Mouse (Mus musculus) ovary, postnatal 36 days (tissue): Measurements from ENCODE around the gene Efna1.
A peak's percentile ranks its signal among the peaks of the same experiment; 100 is the strongest.

Source experiments
- DNase-seq: peaks from one replicate; pipeline ENCODE4 v3.0.0; 2022; ENCODE audit warnings: low spot score, mixed read lengths

The Efna1 gene

DNA sequence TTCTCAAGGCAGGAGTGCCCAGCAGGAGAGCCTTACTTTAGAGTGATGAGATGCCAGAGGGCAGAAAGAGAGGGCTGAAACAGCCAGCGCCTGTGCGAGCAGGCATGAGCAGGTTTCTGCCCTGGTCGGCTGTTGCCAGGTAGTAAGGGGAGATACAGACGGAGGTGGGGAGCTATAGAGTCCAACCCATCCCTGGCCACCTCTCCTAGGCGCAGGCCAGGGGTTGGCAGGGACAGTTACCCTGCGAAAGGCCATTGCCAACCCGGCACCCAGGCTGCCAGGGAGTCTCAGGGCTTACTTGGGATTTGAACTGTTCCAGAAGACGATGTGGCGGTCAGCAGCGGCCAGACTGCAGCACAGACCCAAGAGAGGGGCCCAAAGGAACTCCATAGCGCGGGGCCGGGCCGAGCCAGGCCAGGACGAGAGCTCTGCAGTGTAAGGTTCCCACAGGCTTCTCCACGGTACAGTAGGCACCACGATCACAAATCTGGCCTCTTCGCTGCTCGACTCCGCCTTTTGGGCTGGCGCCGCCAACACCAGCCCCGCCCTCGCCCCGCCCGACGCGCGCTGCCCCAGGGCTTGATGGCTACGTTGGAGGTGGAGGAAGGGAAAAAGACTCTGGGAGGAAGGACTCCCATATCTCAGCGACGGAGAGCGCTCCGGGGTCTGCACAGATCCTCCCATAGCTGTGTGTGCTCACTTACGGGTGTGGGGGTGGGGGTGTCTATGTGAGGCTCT is 1.6 kb downstream of the Efna1 start:
- DNase-seq, result peak; percentile 84

DNA sequence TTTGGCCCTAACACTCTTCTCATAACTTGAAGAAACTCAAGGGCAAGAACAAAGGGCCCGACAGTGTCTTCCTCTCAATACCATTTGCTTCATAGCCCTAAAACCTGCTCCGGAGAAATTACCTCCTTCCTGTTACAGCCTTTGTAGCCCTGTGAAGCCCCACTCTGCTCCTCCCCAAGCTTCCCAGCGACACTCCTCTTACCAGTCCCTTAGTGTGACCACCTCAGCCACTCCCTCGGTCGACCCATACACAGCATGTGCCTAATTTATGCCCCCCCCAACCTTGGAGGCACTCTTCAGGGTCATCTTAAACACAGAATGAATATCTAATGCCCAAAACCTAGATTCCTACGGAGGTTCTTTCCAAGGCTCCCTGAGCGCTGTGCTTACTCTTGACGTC is 2.3 kb downstream of the Efna1 start:
- no peak for DNase-seq

DNA sequence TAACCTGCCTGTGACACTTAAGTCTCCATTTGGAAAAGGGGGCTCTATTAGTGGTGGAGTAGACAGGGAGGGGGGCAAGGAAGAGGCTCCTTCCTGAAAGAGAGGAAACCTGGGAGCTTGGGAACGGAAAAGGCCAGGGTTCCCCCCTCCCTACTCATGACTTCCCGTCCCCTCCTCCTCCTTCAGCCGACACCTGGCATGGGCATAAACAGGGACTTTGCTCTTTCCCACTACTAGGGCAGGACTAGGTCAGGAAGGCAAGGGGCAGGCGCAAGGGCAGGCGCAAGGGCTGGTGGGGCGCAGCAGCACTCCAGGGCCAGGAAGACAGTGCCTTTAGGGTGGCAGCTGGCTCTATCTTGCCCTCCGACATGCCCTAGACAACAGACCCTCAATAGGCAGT is 2.8 kb downstream of the Efna1 start:
- peak; percentile 24 for DNase-seq

DNA sequence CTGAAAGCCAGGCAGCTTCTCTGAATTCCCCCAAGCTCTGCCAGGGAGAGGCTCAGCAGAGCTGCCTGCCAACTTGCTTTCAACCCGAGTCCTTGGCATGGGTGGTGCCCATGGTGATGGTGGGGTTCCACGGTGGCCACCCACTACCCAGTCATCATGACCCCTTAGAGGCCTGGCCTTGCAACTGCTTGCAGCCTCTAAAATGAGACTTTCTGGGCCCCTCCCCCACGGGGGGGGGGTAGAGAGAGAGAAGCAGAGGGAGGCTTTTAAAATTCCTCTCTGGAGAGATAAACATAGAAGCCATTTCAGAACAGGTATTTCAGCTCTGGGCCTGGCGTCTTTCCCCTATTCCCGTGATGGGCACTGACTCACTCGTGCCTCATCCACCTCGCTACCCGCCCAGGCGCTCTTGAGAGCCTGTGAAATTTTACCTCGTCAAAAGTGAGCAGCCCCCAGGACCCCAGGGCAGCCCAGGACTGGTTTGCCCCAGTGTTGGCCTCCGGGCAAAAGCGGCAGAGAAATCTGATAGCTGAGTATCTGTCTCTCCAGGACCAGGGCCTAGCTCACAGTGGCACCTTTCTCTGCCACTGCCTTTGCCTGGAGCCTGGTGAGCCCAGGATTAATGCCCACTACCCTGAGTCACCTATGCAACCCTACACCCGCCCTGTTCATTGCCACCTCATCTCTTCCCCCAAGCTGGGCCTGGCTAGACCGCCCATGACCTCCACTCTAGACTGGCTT is 3.5 kb downstream of the Efna1 start:
- peak; percentile 27 for DNase-seq

DNA sequence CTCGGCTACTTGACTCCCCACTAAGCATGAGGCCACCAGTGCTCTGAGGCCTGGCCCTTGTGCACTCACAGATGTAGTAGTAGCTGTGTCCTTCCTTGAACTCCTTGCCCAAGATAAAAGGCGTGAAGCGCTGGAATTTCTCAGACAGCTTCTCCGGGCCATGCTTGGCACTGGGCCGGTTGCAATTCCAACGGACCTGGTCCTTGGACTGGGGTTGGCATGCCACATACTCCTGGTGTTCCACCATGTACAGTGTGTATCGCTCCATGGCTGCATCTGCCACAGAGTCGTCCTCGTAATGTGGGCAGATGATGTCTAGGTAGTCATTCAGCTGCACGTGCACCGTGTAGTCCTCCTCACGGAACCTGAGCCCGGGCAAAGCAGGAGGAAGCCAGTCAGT is 4.9 kb downstream of the Efna1 start:
- peak; percentile 37 for DNase-seq

DNA sequence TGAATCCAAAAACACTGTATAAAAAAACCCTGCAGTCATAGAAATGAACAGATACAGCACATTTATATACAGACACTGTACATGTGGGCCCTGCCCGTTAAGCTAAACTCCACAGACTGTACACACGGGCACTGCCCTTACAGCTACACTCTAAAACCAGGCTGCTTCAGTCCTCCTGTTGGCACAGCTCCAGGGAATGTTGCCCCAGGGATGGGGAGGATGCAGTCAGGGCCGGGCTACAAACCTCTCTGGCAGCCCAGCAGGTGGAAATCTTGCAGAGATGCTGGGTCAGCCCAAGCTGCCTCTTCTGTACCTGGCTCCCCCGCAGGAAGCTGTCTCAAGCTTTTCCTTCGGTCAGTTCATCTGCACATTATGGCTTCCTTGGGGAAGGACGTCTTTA is 9.2 kb downstream of the Efna1 start:
- DNase-seq, result no peak

DNA sequence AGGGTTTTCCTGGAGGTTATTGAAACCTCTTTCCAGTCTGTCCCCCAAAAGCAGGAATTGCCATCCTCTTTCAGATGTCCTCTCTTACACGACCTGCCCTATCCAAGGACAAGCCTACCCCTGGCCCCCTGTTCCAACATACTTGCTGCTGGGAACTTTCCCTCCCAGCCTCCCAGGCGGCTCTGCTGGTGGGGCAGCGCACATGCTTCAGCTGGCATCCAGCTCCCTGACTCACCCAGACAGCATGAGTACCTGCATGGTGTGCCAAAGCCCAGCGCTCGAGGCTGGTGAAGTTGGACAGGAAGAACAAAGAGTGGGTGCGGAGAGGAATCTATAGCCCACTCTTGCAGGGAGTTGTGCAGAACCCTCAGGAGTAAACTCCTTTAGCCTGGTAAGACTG is 10.1 kb downstream of the Efna1 start:
- peak; percentile 53 for DNase-seq

DNA sequence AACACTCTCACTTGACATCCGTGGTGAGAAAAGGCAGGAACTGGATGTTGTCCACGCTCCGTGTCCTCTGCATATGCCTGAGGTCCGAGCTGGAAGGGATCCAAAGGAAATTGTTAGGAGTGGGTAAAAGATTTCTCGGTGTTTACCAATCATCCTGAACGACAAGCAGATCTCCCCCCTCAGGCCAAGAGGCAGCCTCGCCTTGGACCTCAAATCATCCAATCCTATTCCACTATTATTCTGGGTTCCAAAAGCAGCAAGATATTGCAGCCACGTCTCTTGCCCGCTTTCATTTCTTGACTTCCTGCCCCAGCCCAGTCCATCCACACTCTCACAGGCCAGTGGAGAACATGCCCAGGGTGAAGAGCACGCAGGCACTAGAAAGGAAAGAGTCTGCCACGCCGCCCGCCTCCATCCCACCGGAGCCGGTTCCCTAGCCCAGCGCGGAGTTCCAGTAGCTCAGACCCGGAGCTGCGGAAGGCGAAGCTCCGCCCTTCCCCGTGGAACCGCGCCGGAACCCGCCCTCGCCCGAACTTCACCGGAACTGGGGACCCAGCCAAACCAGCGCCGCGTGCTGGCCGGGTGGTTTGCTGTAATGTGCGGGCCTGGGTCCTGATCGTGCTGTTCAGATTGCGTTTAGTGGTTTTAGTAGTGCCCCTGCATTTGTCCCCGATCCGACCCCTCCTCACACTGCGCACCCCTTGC is 10.7 kb downstream of the Efna1 start, which contains the start of gene Slc50a1:
Gene Slc50a1 (minus strand): TSS at position 520 of the 705 bp plus-strand sequence.
- DNase-seq, result peak; percentile 88

DNA sequence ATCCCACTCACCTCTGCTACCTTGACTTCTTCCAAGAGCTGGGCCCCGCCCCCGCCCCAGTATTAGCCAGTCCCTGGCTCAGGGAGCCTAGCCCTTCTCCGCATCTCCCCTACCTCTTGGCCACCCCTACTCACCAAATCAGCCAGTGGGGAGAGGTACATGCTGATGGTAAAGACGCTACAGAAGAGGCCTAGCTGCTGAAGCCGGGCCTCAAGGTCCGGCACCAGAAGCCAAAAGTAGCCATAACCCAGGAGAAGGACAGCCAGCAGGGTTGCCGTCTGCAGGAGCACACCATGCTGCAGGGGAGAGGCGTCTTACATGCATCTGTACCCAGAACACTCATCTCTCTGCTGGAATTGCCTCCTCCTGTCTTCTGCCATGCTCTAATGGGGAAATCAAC is 12.0 kb downstream of the Efna1 start:
- no peak for DNase-seq

DNA sequence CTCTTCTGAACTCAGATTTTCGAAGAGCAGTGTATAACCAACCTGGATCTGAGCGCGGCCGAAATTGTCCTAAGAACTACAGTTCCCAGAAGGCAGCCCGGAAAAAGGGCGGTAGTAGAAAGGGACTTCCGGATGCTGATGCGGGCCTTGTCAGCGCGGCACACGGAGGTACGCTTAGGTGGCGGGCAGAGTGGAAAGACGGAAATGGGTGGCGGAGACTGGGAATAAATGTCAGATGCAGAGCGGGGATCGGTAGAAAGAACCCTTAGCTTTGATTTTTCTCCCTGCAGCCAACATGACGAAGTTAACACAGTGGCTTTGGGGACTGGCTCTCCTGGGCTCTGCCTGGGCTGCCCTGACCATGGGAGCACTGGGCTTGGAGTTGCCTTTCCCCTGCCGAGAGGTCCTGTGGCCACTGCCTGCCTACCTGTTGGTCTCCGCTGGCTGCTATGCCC is 14.5 kb downstream of the Efna1 start:
- peak; percentile 71 for DNase-seq

DNA sequence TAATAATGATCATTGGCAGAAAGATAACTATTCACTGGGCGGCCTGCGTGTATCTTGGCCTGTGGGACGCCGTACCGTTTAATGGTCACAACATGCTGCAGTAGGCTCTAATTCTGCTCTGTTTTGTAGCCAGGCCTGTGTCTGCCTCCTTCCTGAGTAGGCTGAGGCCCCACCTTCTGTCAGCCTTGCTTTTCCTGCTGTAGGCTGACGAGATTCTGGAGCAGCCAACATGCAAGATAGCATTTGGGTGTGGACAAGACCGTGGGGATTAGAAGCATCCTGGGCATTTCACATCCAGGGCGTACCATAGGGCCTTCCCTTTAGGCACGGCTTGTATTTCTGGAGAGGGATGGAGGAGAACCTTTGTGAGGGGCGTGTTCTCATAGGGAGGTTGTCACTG is 18.5 kb downstream of the Efna1 start:
- DNase-seq, result no peak

DNA sequence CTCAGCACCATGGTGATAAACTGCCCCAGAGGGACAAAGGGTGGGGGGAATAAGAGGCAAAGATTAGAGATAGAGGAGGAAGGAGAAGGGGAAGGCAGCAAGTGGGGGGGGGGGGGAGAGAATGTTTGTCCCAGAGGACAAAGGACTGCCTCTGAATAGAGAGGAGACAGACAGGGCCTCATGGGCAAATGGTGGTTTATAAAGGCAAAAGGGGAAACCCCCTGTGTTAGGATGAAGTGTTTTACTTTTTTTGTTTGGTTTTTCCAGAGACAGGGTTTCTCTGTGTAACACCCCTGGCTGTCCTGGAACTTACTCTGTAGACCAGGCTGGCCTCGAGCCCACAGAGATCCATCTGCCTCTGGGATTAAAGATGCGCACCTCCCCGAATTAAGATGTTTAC is 20.7 kb downstream of the Efna1 start:
- no peak for DNase-seq

DNA sequence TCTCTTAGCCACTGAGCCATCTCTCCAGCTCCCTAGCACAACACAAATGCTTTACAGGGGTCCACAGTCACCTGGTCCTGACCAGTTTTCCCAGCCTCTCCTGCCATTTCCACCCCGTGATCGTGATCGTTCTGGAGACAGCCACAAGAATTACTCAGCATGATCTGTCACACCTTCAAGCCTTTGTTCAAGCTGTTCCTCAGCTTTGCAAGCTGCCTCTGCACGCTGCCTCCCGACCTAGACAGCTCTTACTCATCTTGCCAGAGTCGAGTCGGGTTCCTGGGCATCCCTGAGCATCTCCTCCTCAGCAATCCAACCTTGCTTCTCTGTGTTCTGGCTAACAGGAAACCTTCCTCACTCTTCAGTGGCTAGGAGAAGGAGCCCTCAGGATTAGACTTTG is 21.9 kb downstream of the Efna1 start, which contains the start of gene Dpm3:
Gene Dpm3 (plus strand): TSS at position 283 of the 400 bp plus-strand sequence.
- no peak for DNase-seq

DNA sequence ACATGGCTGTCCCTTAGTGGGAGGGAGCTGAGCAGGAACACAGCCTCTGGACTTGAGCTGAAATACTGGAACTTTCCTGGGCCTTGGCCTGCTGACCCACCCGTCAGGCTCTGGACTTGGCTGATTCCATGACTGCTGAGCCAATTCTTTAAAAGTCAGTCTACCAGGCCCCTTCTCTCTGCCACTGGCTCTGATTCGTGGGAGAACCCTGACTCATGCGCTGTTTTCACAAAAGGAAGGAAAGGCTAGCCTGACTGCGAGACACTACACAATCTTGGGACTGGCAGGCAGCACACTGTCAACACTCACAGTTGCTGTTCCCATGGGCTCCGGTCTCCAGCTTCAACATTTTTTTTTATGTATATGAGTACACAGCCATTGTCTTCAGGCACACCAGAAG is 24.8 kb downstream of the Efna1 start:
- no peak for DNase-seq

DNA sequence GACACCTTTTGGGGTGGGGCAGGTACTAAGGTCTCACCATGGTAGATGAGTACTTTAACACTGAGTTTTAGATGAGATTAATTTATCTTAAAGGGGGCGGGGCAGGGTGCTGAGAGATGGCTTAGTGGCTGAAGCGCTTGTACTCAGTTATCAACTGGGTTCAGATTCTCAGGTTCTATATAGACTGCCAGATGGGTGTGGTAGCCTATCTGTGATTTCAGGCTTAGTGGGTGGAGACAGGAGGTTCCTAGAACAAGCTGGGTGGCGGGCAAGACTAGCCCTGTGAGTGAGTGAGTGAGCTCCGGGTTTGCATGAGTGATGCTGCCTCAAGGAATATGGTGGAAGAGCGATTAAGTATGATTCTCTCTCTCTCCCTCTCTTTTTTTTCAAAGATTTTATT is 25.9 kb downstream of the Efna1 start:
- DNase-seq, result no peak

DNA sequence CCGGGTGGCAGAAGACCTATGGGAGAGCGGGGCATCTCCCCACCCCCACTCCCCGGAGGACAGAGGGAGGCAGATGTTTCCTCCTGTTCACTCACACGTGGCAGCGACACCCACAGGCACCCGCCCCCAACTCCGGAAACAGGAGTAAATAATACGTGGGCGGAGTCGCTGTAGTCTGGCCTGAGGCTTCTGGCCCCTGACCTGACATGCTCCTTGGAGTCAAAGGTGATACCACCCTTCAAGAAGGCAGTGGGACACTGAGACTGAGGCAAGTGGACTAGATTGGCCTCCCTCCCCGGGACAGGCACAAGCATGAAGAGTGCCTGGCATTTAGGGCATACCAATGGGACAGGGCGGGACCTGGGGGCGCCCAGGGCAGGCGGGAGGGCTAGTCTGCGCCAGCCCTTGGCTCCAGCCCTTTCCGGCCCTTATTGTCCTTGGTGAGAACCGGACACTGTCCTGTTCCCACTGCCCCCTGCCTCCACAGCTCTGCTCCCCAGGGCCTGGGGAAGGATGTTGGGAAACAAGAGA is 29.5 kb downstream of the Efna1 start:
- no peak for DNase-seq

DNA sequence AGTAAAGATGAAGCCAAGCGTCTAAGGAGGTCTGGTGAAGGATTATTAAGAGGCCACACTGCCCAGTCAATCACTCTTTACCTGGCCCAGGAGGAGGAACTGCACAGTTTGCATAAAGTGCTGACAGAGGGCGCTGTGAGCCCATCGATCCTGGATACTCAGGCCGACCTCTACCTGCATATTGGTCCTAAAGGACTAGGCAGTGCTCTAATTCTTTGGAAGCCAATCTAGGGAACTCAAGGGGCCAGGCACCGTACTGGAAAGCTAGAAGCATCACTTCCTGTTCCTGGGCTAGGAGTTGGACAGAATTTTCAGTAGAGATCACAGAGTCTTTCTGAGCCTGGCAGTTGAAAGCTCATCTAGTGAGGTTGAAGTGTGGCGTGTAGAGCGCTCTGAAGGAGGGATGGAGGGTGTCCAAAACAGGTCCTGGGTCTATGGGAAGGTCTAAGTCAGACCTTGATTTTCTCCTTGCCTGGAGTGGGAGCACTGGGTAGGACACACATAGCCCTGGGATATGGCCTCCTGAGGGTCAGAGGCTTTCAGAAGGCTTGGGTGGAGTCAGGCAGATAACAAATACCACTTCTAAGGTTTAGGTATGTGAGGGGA is 30.4 kb downstream of the Efna1 start:
- peak; percentile 59 for DNase-seq

DNA sequence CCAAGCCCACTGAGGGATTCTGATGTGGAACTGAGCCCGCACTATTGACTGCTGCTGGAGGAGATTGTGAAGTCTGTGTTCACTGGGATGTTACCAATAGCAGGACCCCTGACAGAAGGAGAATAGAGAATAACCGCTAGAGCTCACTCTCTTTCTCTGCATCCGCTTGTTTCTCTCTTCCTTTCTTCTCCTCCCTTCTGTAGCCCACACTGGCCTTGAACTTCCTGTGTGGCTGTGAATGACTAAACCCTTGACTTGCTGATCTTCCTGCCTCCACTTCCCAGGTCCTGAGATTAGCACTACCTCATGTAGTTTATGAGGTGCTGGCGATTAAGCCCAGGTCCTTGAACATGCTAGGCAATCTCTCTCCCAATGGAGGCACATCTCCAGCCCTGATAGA is 33.5 kb downstream of the Efna1 start:
- no peak for DNase-seq

DNA sequence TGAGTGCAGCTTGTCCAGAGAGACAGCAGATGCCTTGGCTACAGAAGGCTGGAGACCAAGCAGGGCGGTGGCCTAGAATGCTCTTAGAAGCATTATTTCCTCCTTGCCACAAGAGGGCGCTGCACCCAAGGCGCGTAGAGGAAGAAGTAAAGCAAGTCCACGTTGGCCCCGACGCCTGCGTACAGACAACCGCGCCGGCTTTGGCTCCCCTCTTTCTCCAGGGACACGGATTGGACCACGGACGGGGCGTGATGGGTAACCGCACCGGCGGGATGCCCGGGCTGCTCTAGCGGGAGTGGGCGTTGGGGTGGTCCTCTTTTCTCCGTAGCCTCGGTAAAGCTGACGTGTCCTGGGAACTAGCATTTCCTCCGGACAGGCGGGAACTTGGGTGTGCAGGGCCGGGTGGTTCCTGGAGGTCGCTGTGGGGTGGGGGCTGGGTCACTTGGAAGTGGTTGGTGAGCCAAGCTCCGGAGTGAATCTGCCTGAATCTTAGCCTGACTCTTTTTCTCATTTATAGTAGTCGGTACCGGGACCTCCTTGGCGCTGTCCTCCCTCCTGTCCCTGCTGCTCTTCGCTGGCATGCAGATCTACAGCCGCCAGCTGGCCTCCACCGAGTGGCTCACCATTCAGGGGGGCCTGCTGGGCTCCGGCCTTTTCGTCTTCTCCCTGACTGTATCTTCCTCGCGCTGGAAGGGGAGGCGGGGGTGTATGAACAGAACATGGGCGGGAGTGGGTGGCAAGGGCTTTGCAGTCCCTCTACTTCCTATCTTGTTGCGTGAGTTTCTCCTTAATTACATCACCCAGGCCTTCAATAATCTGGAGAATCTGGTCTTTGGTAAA is 34.5 kb downstream of the Efna1 start, which contains the start of gene Trim46:
Gene Trim46 (minus strand): TSS at position 49 of the 840 bp plus-strand sequence.
- DNase-seq, result peak; percentile 88

DNA sequence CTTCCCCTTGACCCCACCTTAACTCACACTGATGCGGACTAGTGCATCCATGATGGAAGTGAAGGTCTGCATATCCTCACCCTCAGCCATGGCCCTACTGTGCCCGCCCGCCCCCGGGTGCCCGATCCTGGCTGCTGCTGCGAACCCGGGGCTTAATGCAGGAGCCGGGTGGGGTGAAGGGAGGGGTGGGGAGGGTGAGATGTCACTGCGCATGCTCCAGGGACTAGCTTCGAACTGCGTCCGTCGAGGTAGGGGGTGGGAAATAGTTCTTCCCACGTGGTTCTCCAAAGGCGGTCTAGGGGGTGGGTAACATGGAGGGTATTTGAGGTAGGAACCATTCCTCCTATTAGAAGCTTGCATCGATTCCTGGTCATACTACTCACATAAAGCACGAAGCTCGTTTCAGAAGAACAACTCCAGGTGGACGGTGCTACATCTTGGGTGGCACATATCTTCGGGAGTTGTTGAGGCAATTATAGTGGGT is 35.2 kb downstream of the Efna1 start, which contains the start of gene Krtcap2:
Gene Krtcap2 (plus strand): TSS at position 279 of the 484 bp plus-strand sequence.
- no peak for DNase-seq
